Mouse (Mus musculus) erythroblast, adult 5-6 weeks (primary cell): ENCODE measurements around the gene Scgb1c1. TPM values are rescaled to one million over a fixed set of nuclear protein-coding genes. Genes with fewer than 3 reads are reported as not detected.
"Not testable (repeated sequence)": the region's sequence is repeated elsewhere in the genome, so short reads cannot be mapped to it uniquely, and the experiment has no call there.

Experiments used
- ATAC-seq: replicated peaks from 2 replicates; pipeline ENCODE4 v1.8.0; 2016; ENCODE audit warnings: moderate number of reproducible peaks, mild to moderate bottlenecking, moderate TSS enrichment, inconsistent platforms; ENCODE audit not compliant: poor library complexity, low FRiP score, severe bottlenecking
- total RNA-seq, 2 experiments: library from RNA; stranded (forward) in 1 of 2; stranded (reverse) in 1 of 2; fragments of 150-400 nt in 1 of 2; fragments of 200-764, 138-1000 nt in 1 of 2; gene quantifications; 2 replicates each; pipeline versions ENCODE4 v1.2.3 to v1.2.4; 2015 to 2017; ENCODE audit warnings: low replicate concordance in 2 of 2

The Scgb1c1 gene
- total RNA-seq, 2 experiments from 2014 or later, result not detected

GRCm38 (mm10) chr7:140877364-140877763 is 32.0 kb downstream of the Scgb1c1 start:
- ATAC-seq, result no peak

GRCm38 (mm10) chr7:140879355-140879754 is 34.0 kb downstream of the Scgb1c1 start:
- no peak for ATAC-seq

DNA sequence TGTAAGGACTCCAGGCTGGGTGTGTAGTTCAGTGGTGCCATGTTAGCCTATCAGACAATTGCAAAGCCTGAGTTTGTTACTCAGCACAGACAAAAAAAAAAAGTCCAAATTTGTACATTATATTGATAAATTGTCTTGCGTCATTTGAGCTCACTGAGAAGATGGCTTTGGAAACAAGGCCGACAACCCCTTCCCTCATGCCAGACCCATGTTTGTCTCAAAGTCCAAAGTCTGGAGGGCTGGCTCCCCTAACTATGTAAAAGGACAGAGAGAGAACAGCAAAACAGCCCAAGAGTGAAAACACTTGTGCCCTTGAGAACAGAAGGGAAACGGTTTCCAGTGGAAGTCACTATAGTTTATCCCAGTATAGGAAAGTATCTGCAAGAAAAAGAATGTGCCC is 35.1 kb downstream of the Scgb1c1 start:
- no peak for ATAC-seq

DNA sequence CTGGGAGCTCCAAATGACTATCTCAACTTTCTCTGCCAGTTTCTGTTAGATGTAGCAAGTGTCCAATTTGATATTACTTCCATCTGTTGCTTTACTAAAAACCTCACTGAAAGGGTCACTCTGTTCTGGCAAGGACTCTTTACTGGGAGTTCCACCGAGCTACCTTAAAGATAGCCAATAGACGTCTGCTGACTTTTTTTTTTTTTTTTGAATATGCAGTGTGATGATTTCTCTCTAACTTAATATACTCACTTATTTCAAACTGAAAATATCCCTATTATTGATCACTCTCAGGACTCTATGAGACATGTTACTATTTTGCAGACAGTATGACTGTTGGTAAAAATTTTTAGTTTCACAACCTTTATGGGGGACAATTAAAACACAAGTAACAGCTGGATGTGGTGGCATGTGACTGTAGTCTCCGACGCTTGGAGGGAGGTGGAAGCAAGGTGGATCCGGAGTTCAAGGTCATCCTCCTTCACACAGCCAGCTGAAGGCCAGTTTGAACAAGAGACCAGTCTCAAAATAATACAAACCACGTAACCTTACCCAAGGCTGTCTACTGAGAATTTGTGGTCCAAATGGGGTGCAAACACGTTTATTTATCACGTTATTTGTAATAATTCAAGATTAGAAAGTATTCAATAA is 35.6 kb downstream of the Scgb1c1 start:
- ATAC-seq, result no peak

DNA sequence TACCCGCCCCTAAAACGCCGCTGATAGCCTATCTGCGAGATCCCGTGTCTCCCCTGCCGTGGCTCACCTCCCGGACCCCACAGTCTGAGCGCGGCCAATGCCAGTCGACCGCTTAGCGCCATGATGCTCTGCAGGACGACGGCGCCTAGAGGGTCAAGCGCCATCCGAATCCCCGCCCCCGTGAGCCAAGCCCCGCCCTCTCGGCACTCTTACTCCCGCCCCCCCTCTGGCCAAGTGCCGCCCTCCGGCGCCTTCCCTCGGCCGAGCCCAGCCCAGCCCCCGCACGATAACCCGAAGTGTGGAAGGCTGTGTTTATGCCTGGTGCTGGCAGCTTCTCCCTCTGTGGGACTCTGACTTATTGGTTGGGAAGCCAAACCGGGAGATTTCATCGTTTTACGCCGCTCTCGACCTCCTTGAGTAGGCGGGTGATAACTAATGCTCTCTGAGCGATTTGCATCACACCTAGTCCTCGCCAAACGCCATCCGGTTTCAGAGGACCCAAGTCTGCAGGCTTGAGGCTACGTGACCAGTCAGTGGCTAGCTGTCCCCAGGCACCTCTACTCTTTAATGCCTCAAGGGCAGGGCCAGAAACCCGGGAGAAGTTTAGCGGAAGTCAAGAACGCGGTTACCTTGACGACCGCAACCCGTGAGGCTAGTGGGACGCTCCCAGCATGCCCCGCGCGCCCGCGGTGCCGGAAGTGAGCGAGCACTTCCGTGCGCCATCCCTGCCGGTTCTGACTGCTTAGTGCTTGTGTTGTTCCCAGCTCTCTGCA is 36.5 kb downstream of the Scgb1c1 start, which contains the start of the genes Psmd13 and Sirt3:
TSS of gene Psmd13 (plus strand) at position 273 of the 773 bp plus-strand sequence.
TSS of gene Sirt3 (minus strand) at position 614 of the 773 bp plus-strand sequence.
- ATAC-seq, result peak; percentile 89

- ATAC-seq, result peak; percentile 39
Measured at GRCm38 (mm10) chr7:140882469-140882803, 37.1 kb downstream of the Scgb1c1 start.

GRCm38 (mm10) chr7:140890636-140891035 is 45.3 kb downstream of the Scgb1c1 start:
- not testable (repeated sequence) for ATAC-seq

GRCm38 (mm10) chr7:140894031-140894430 is 48.7 kb downstream of the Scgb1c1 start:
- no peak for ATAC-seq

GRCm38 (mm10) chr7:140894611-140895010 is 49.3 kb downstream of the Scgb1c1 start:
- ATAC-seq, result no peak

Other genes with a start within 250 kb of the Scgb1c1 start
- 0.19 and 0.21 TPM in 2 replicates for gene Olfr46, start 244.3 kb upstream of the Scgb1c1 start, total RNA-seq (2015; ENCODE audit: low replicate concordance)
- gene Olfr46, start 244.3 kb upstream of the Scgb1c1 start, total RNA-seq (2017; ENCODE audit: low replicate concordance), result 0.09 and 0.28 TPM in 2 replicates
- gene Olfr61, start 216.6 kb upstream of the Scgb1c1 start, total RNA-seq (2015; ENCODE audit: low replicate concordance), result not detected in 2 replicates
- gene Olfr61, start 216.6 kb upstream of the Scgb1c1 start, total RNA-seq (2017; ENCODE audit: low replicate concordance), result not detected in 2 replicates
- not detected in 2 replicates for gene Olfr53, start 199.1 kb upstream of the Scgb1c1 start, total RNA-seq (2015; ENCODE audit: low replicate concordance)
- not detected in 2 replicates for gene Olfr53, start 199.1 kb upstream of the Scgb1c1 start, total RNA-seq (2017; ENCODE audit: low replicate concordance)
- gene Olfr539, start 185.6 kb upstream of the Scgb1c1 start, total RNA-seq (2015; ENCODE audit: low replicate concordance), result not detected in 2 replicates
- gene Olfr539, start 185.6 kb upstream of the Scgb1c1 start, total RNA-seq (2017; ENCODE audit: low replicate concordance), result 0.14 TPM in 1 of 2 replicates, not detected in the other
- gene Olfr45, start 163.6 kb upstream of the Scgb1c1 start, total RNA-seq (2015; ENCODE audit: low replicate concordance), result not detected in 2 replicates
- not detected in 2 replicates for gene Olfr45, start 163.6 kb upstream of the Scgb1c1 start, total RNA-seq (2017; ENCODE audit: low replicate concordance)
- gene Olfr541, start 148.3 kb upstream of the Scgb1c1 start, total RNA-seq (2015; ENCODE audit: low replicate concordance), result not detected in 2 replicates
- gene Olfr541, start 148.3 kb upstream of the Scgb1c1 start, total RNA-seq (2017; ENCODE audit: low replicate concordance), result not detected in 2 replicates
- not detected in 2 replicates for gene Cyp2e1, start 81.8 kb upstream of the Scgb1c1 start, total RNA-seq (2015; ENCODE audit: low replicate concordance)
- not detected in 2 replicates for gene Cyp2e1, start 81.8 kb upstream of the Scgb1c1 start, total RNA-seq (2017; ENCODE audit: low replicate concordance)
- gene Syce1, start 57.7 kb upstream of the Scgb1c1 start, total RNA-seq (2015; ENCODE audit: low replicate concordance), result not detected in 2 replicates
- gene Syce1, start 57.7 kb upstream of the Scgb1c1 start, total RNA-seq (2017; ENCODE audit: low replicate concordance), result 0.60 TPM in 1 of 2 replicates, not detected in the other
- not detected in 2 replicates for gene Zfp941, start 23.4 kb upstream of the Scgb1c1 start, total RNA-seq (2015; ENCODE audit: low replicate concordance)
- gene Zfp941, start 23.4 kb upstream of the Scgb1c1 start, total RNA-seq (2017; ENCODE audit: low replicate concordance), result 0.28 and 0.51 TPM in 2 replicates
- not detected in 2 replicates for gene Urah, start 10.5 kb upstream of the Scgb1c1 start, total RNA-seq (2015; ENCODE audit: low replicate concordance)
- not detected in 2 replicates for gene Urah, start 10.5 kb upstream of the Scgb1c1 start, total RNA-seq (2017; ENCODE audit: low replicate concordance)
- not detected in 2 replicates for gene Odf3, start 2.3 kb downstream of the Scgb1c1 start, total RNA-seq (2015; ENCODE audit: low replicate concordance)
- gene Odf3, start 2.3 kb downstream of the Scgb1c1 start, total RNA-seq (2017; ENCODE audit: low replicate concordance), result not detected in 2 replicates
- gene Gm45785, start 10.8 kb downstream of the Scgb1c1 start, total RNA-seq (2015; ENCODE audit: low replicate concordance), result not detected in 2 replicates
- gene Gm45785, start 10.8 kb downstream of the Scgb1c1 start, total RNA-seq (2017; ENCODE audit: low replicate concordance), result not detected in 2 replicates
- 9.2 and 16.3 TPM in 2 replicates for gene Ric8a, start 11.4 kb downstream of the Scgb1c1 start, total RNA-seq (2015; ENCODE audit: low replicate concordance)
- 9.2 and 9.8 TPM in 2 replicates for gene Ric8a, start 11.4 kb downstream of the Scgb1c1 start, total RNA-seq (2017; ENCODE audit: low replicate concordance)
- gene Bet1l, start 12.0 kb downstream of the Scgb1c1 start, total RNA-seq (2015; ENCODE audit: low replicate concordance), result 10.4 and 14.8 TPM in 2 replicates
- gene Bet1l, start 12.0 kb downstream of the Scgb1c1 start, total RNA-seq (2017; ENCODE audit: low replicate concordance), result 17.3 and 19.5 TPM in 2 replicates
- gene Psmd13, start 36.4 kb downstream of the Scgb1c1 start, total RNA-seq (2015; ENCODE audit: low replicate concordance), result 13.1 and 37.0 TPM in 2 replicates
- gene Psmd13, start 36.4 kb downstream of the Scgb1c1 start, total RNA-seq (2017; ENCODE audit: low replicate concordance), result 56.0 and 77.4 TPM in 2 replicates
- gene Sirt3, start 36.8 kb downstream of the Scgb1c1 start, total RNA-seq (2015; ENCODE audit: low replicate concordance), result 1.9 and 12.1 TPM in 2 replicates
- gene Sirt3, start 36.8 kb downstream of the Scgb1c1 start, total RNA-seq (2017; ENCODE audit: low replicate concordance), result 1.4 and 2.1 TPM in 2 replicates
- gene Cox8b, start 54.9 kb downstream of the Scgb1c1 start, total RNA-seq (2015; ENCODE audit: low replicate concordance), result not detected in 2 replicates
- gene Cox8b, start 54.9 kb downstream of the Scgb1c1 start, total RNA-seq (2017; ENCODE audit: low replicate concordance), result not detected in 2 replicates
- gene Nlrp6, start 75.4 kb downstream of the Scgb1c1 start, total RNA-seq (2015; ENCODE audit: low replicate concordance), result not detected in 2 replicates
- gene Nlrp6, start 75.4 kb downstream of the Scgb1c1 start, total RNA-seq (2017; ENCODE audit: low replicate concordance), result not detected in 2 replicates
- gene Pgghg, start 95.8 kb downstream of the Scgb1c1 start, total RNA-seq (2015; ENCODE audit: low replicate concordance), result 0.38 and 3.8 TPM in 2 replicates
- gene Pgghg, start 95.8 kb downstream of the Scgb1c1 start, total RNA-seq (2017; ENCODE audit: low replicate concordance), result 1.5 and 3.3 TPM in 2 replicates
- gene Ifitm5, start 104.7 kb downstream of the Scgb1c1 start, total RNA-seq (2015; ENCODE audit: low replicate concordance), result not detected in 2 replicates
- gene Ifitm5, start 104.7 kb downstream of the Scgb1c1 start, total RNA-seq (2017; ENCODE audit: low replicate concordance), result 1.5 TPM in 1 of 2 replicates, not detected in the other
- not detected in 2 replicates for gene Gm45717, start 110.4 kb downstream of the Scgb1c1 start, total RNA-seq (2015; ENCODE audit: low replicate concordance)
- gene Gm45717, start 110.4 kb downstream of the Scgb1c1 start, total RNA-seq (2017; ENCODE audit: low replicate concordance), result not detected in 2 replicates
- 133 and 151 TPM in 2 replicates for gene Ifitm2, start 110.4 kb downstream of the Scgb1c1 start, total RNA-seq (2015; ENCODE audit: low replicate concordance)
- 41.4 and 47.4 TPM in 2 replicates for gene Ifitm2, start 110.4 kb downstream of the Scgb1c1 start, total RNA-seq (2017; ENCODE audit: low replicate concordance)
- 31.8 and 47.3 TPM in 2 replicates for gene Ifitm1, start 121.7 kb downstream of the Scgb1c1 start, total RNA-seq (2015; ENCODE audit: low replicate concordance)
- 0.70 and 11.8 TPM in 2 replicates for gene Ifitm1, start 121.7 kb downstream of the Scgb1c1 start, total RNA-seq (2017; ENCODE audit: low replicate concordance)
- gene Ifitm3, start 165.2 kb downstream of the Scgb1c1 start, total RNA-seq (2015; ENCODE audit: low replicate concordance), result 186 and 267 TPM in 2 replicates
- 78.8 and 112 TPM in 2 replicates for gene Ifitm3, start 165.2 kb downstream of the Scgb1c1 start, total RNA-seq (2017; ENCODE audit: low replicate concordance)
- 336 and 380 TPM in 2 replicates for gene Ifitm6, start 172.4 kb downstream of the Scgb1c1 start, total RNA-seq (2015; ENCODE audit: low replicate concordance)
- gene Ifitm6, start 172.4 kb downstream of the Scgb1c1 start, total RNA-seq (2017; ENCODE audit: low replicate concordance), result 99.4 and 179 TPM in 2 replicates
- gene Gm17387, start 183.6 kb downstream of the Scgb1c1 start, total RNA-seq (2015; ENCODE audit: low replicate concordance), result not detected in 2 replicates
- gene Gm17387, start 183.6 kb downstream of the Scgb1c1 start, total RNA-seq (2017; ENCODE audit: low replicate concordance), result not detected in 2 replicates
- gene B4galnt4, start 215.6 kb downstream of the Scgb1c1 start, total RNA-seq (2015; ENCODE audit: low replicate concordance), result 0.84 TPM in 1 of 2 replicates, not detected in the other
- gene B4galnt4, start 215.6 kb downstream of the Scgb1c1 start, total RNA-seq (2017; ENCODE audit: low replicate concordance), result not detected in 2 replicates
- not detected in 2 replicates for gene Pkp3, start 232.7 kb downstream of the Scgb1c1 start, total RNA-seq (2015; ENCODE audit: low replicate concordance)
- gene Pkp3, start 232.7 kb downstream of the Scgb1c1 start, total RNA-seq (2017; ENCODE audit: low replicate concordance), result not detected in 2 replicates